Mouse (Mus musculus) brain, embryonic 14.5 days (tissue): ENCODE data around the gene Atxn1.

Experiments used
- CTCF ChIP-seq: fragments of 200-500 bp; IDR thresholded peaks from 2 replicates; pipeline ENCODE4 v1.5.1; 2012; ENCODE audit warnings: inconsistent platforms, mild to moderate bottlenecking, moderate library complexity, borderline replicate concordance; ENCODE audit not compliant: insufficient read depth, insufficient read length; ENCODE audit errors: extremely low read depth
- POLR2A ChIP-seq: fragments of 200-500 bp; IDR thresholded peaks from 2 replicates; pipeline ENCODE4 v1.6.1; 2012; ENCODE audit warnings: mild to moderate bottlenecking, inconsistent platforms, borderline replicate concordance; ENCODE audit not compliant: poor library complexity, insufficient read depth, insufficient read length, severe bottlenecking; ENCODE audit errors: extremely low read depth

DNA sequence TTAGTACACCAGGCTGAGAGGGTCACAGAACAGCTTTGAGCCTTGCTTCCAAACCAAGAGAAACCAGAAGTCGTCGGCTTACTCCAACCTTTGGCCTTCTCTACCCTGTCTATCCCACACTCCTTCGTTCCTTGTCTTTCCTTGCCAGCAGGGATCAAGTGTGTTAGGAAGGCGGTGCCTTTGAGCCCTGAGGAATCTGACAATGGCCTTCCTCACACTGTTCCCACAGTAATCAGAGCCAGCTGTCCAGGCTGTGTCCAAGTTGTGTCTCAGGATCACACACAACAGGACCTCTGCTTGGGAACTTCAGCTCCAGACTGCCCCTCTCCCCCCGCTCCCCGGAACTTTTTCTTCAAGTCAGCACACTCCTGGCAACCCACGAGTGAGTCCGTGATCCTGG, 215.6 kb downstream of the Atxn1 start:
- TF ChIP-seq CTCF, result no peak
- no peak for TF ChIP-seq POLR2A
